Mouse (Mus musculus) ES-Bruce4 (cell line): ENCODE results near the gene Cntnap2. TPM values are rescaled to one million over a fixed set of nuclear protein-coding genes. Genes with fewer than 3 reads are reported as not detected.
A peak's percentile ranks its signal among the peaks of the same experiment; 100 is the strongest.

Experiments
- H3K27ac ChIP-seq: 2 replicates; pipeline ENCODE4 v1.5.1; 2012; ENCODE audit warnings: low read length, inconsistent platforms; ENCODE audit not compliant: insufficient read depth
- H3K27me3 ChIP-seq: 2 replicates; pipeline ENCODE4 v1.6.1; 2012; ENCODE audit warnings: mild to moderate bottlenecking, low read length, inconsistent platforms; ENCODE audit not compliant: control insufficient read depth, poor library complexity, insufficient read depth, severe bottlenecking
- H3K36me3 ChIP-seq: 2 replicates; pipeline ENCODE4 v1.6.1; 2012; ENCODE audit warnings: inconsistent platforms, mild to moderate bottlenecking, low read length, moderate library complexity; ENCODE audit not compliant: control insufficient read depth, poor library complexity, insufficient read depth, severe bottlenecking
- H3K4me1 ChIP-seq: one replicate; pipeline ENCODE4 v1.8.1; 2011; ENCODE audit warnings: low read length; ENCODE audit not compliant: control insufficient read depth, insufficient read depth
- H3K4me3 ChIP-seq: 2 replicates; pipeline ENCODE4 v1.5.1; 2011; ENCODE audit warnings: low read depth, mild to moderate bottlenecking, low read length
- H3K9ac ChIP-seq: 2 replicates; pipeline ENCODE4 v1.6.1; 2012; ENCODE audit warnings: low read depth, mild to moderate bottlenecking, inconsistent platforms; ENCODE audit not compliant: poor library complexity, severe bottlenecking
- H3K9me3 ChIP-seq: replicated peaks from 2 replicates; pipeline ENCODE4 v1.6.1; 2012; ENCODE audit warnings: mild to moderate bottlenecking, low read length, inconsistent platforms; ENCODE audit not compliant: control insufficient read depth, poor library complexity, insufficient read depth, severe bottlenecking
- CTCF ChIP-seq: IDR thresholded peaks from one replicate; pipeline ENCODE4 v1.8.1; 2011; ENCODE audit warnings: low read depth, low read length
- EP300 ChIP-seq: IDR thresholded peaks from 2 replicates; pipeline ENCODE4 v1.6.1; 2011; ENCODE audit warnings: low read depth, low read length; ENCODE audit not compliant: insufficient read depth
- POLR2A ChIP-seq: IDR thresholded peaks from one replicate; pipeline ENCODE4 v1.8.1; 2011; ENCODE audit warnings: low read length; ENCODE audit not compliant: insufficient read depth
- polyA plus RNA-seq: library from polyadenylated mRNA; stranded (reverse); fragments of >200 nt; gene quantifications from 2 replicates; pipeline ENCODE4 v1.2.4, GENCODE M21; 2011; ENCODE audit warnings: low read depth; ENCODE audit not compliant: missing spikeins, insufficient read depth, insufficient read length

The Cntnap2 gene
- polyA plus RNA-seq, 1 experiment, result 4.8 TPM

DNA sequence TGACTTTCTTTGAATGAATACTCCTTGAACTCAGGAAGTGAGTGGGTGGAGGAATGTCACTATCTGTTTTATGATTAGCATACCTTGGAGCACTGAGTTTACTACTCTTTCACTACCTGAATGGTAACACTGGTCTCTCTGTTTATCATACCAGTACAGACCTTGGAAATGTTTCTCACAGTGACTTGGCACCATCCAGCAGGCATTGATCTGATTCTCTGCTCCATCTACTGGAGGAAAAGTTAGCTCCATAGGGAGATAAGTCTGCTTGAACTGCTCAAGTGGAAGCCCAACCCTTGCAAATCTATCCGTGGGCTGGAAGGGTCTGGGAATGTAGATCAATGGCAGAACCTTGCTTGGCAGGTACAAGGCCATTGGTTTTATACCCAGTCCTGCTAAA, 2235.3 kb downstream of the Cntnap2 start:
- Histone ChIP-seq H3K36me3 (no peaks in the 10 kb centered on the region; the same call in 1 of the 2 replicates), H3K27ac (peak overlapping the region; percentile 93), H3K4me1 (peaks cover 2% of the 10 kb centered on the region), H3K27me3 (no peaks in the 10 kb centered on the region), H3K4me3 (no peak overlapping the region), H3K9ac (no peak overlapping the region), H3K9me3 (peaks cover 4% of the 10 kb centered on the region)
- TF ChIP-seq CTCF (no peak), EP300 (no peak), POLR2A (no peak)

DNA sequence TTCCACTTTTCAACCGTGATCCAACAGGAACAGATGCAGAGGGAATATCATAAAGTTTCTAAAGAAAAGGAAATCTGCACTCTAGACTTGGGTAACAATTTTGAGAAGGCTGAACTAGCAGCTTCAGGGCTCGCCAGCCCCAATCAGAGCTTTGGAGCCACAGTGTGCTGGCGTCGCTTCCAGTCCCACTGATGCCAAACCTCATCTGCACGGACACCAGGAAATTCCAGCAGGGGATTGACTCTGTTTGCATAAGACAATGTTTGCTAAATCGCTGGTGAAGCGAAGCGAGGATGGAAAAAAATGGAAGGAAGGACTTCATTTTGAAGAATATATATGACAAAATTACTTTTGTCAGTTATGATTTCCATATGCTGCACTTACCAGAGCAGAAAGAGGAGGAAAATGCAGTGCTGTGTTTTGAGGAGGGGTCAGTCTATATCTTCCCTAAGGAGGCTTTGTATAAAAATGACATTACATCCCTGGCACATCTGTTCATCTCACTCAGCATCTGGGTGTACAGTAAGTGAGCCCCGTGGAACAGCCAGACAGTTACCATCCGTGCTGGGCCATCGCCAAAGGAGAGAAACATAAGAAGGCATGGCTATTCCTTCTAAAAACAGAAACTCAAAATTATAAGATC, 2245.8 kb downstream of the Cntnap2 start:
- no peak overlapping the region for H3K9ac ChIP-seq
- no peak overlapping the region for H3K27ac ChIP-seq
- H3K4me1 ChIP-seq, result no peaks in the 10 kb centered on the region
- no peak overlapping the region for H3K4me3 ChIP-seq
- no peaks in the 10 kb centered on the region for H3K27me3 ChIP-seq
- TF ChIP-seq CTCF (no peak), EP300 (no peak), POLR2A (no peak)
- no peaks in the 10 kb centered on the region for H3K36me3 ChIP-seq
- H3K9me3 ChIP-seq, result no peaks in the 10 kb centered on the region

DNA sequence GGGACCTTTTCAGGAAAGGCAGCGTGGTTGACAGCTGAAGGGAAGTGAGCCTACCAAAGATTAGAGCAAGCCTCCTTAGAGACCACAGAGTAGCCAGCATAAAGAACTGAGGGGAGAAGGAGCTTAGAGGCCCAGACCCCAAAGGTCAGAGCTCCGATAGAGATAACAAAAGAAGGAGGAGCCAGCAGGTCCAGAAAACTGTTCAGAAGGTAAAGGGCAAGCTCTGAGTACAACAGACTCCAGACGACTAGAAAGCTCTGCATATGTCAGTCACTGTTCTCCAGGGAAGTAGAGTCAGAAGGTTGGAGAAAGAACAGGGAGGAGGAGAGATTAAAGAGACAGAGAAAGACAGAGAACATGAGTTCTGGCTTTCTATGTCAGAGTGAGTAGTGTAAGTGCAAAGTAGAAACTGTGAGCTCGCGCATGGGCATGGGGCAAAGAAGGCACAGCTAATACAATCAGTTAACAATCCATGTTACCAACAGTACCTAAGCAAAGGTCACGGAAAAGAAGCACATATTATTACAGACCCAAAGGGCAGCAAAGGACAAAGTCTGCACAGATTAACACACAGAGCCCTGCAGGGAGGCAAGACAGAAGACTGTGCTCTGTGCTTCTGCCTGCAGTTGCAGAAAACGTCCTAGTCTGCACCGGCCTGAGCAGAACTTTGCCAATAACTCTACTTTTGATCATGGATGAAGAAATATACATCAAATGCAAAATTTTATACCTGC, 2247.1 kb downstream of the Cntnap2 start:
- Histone ChIP-seq H3K4me1 (no peaks in the 10 kb centered on the region), H3K27me3 (no peaks in the 10 kb centered on the region), H3K36me3 (no peaks in the 10 kb centered on the region), H3K27ac (no peak overlapping the region), H3K9me3 (no peaks in the 10 kb centered on the region), H3K4me3 (no peak overlapping the region), H3K9ac (no peak overlapping the region)
- no peak for TF ChIP-seq POLR2A

DNA sequence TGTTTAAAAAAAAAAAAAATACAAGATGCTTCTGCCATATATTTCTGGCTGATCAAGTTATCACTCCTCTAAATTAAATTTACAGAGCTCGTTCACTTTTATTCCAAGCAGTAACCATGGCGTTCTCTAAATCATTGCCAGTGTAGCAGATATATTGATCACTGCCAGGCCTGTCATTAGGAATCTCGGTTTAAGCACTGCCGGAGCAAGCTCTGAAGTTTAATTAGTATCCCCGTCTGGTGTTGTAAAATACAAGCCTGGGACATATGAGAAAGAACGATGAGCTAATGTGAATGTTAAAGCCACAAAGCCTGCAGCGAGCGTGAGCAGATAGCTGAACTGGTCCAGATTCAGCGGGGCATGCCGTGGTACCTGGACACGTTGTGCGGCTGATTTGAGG, 2247.8 kb downstream of the Cntnap2 start:
- TF ChIP-seq EP300, result no peak
- no peak for TF ChIP-seq POLR2A
- TF ChIP-seq CTCF, result no peak
- Histone ChIP-seq H3K27ac (no peak overlapping the region), H3K9me3 (no peaks in the 10 kb centered on the region), H3K36me3 (no peaks in the 10 kb centered on the region), H3K9ac (no peak overlapping the region), H3K4me1 (no peaks in the 10 kb centered on the region), H3K4me3 (no peak overlapping the region), H3K27me3 (no peaks in the 10 kb centered on the region)

- Histone ChIP-seq H3K27me3 (no peaks in the 10 kb centered on the region), H3K4me3 (no peak overlapping the region), H3K9ac (no peak overlapping the region), H3K36me3 (no peaks in the 10 kb centered on the region), H3K4me1 (peaks cover 2% of the 10 kb centered on the region), H3K27ac (no peak overlapping the region), H3K9me3 (no peaks in the 10 kb centered on the region)
- TF ChIP-seq EP300 (no peak), POLR2A (no peak), CTCF (no peak)
These were observed 2255.6 kb downstream of the Cntnap2 start for GRCm38 (mm10) chr6:47314507-47315334.

DNA sequence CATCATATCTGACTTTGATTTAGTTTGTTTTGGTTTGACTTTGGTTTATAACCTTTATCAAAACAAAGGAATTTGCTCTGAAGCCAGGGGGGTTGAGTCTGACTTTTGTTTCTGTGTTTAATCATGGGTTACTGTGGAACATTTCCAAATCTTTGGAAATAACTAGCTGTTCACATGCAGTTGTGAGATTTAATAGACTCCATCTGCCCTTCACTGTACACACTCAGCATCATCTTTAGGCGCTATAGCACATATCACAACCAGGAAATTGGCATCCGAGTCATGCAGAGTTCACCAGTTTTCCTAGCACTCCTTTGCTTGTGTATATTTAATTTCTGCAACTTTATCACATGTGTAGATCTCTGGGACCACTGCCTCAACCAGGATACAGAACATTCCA, 2256.3 kb downstream of the Cntnap2 start:
- Histone ChIP-seq H3K36me3 (no peaks in the 10 kb centered on the region), H3K9me3 (no peaks in the 10 kb centered on the region), H3K27me3 (no peaks in the 10 kb centered on the region), H3K27ac (no peak overlapping the region), H3K4me1 (peaks cover 2% of the 10 kb centered on the region), H3K4me3 (no peak overlapping the region), H3K9ac (no peak overlapping the region)
- TF ChIP-seq POLR2A (no peak), CTCF (no peak), EP300 (no peak)
